Mouse (Mus musculus) heart, adult 2 months (tissue): ENCODE measurements around the gene Hoxc8. TPM values are rescaled to one million over a fixed set of nuclear protein-coding genes. Genes with fewer than 3 reads are reported as not detected.

Source experiments
- DNase-seq, 2 experiments: peaks; one replicate each; pipeline ENCODE4 v3.0.0; 2021
- H3K27ac ChIP-seq: fragments of 200-600 bp; 2 replicates; pipeline ENCODE4 v1.8.1; 2022
- H3K27me3 ChIP-seq: fragments of 200-500 bp; 2 replicates; pipeline ENCODE4 v1.6.1; 2012; ENCODE audit warnings: mild to moderate bottlenecking, low read length, inconsistent platforms, mixed read lengths; ENCODE audit not compliant: control insufficient read depth, insufficient read depth
- H3K36me3 ChIP-seq: fragments of 200-500 bp; 2 replicates; pipeline ENCODE4 v1.6.1; 2012; ENCODE audit warnings: low read length, inconsistent platforms; ENCODE audit not compliant: control insufficient read depth, insufficient read depth
- H3K4me1 ChIP-seq: fragments of 200-500 bp; 2 replicates; pipeline ENCODE4 v1.6.1; 2011; ENCODE audit warnings: low read length; ENCODE audit not compliant: control insufficient read depth, insufficient read depth
- H3K4me3 ChIP-seq: fragments of 200-600 bp; 2 replicates; pipeline ENCODE4 v1.8.1; 2022
- H3K79me2 ChIP-seq: fragments of 200-500 bp; replicated peaks from 2 replicates; pipeline ENCODE4 v1.6.1; 2012; ENCODE audit warnings: mild to moderate bottlenecking, inconsistent platforms, low read length, moderate library complexity, mixed read lengths; ENCODE audit not compliant: control insufficient read depth, insufficient read depth
- H3K9ac ChIP-seq: fragments of 200-500 bp; 2 replicates; pipeline ENCODE4 v1.6.1; 2012; ENCODE audit warnings: low read depth, mild to moderate bottlenecking, control low read depth, inconsistent platforms, low read length, mixed read lengths
- CTCF ChIP-seq: fragments of 200-600 bp; IDR thresholded peaks from 2 replicates; pipeline ENCODE4 v1.8.1; 2022; ENCODE audit warnings: antibody characterized with exemption, mild to moderate bottlenecking, moderate library complexity
- EP300 ChIP-seq: fragments of 200-500 bp; IDR thresholded peaks from 2 replicates; pipeline ENCODE4 v1.6.1; 2011; ENCODE audit warnings: low read depth, low read length, control low read depth; ENCODE audit not compliant: insufficient read depth
- POLR2A ChIP-seq: fragments of 200-500 bp; IDR thresholded peaks from 2 replicates; pipeline ENCODE4 v1.6.1; 2011; ENCODE audit warnings: mild to moderate bottlenecking, low read depth, low read length, control low read depth; ENCODE audit not compliant: insufficient read depth
- WGBS: fragments of 180-500 bp; shearing (Covaris S2); methylation state at CpG from one replicate; pipeline ENCODE4 v1.1.7; 2018; 5-methylcytosine and 5-hydroxymethylcytosine counted together
- intact Hi-C: fragments of 180-260 bp; cut with DNase I; formaldehyde crosslinking; loops from one replicate; pipeline ENCODE4 v1.15.1; 2025
- polyA plus RNA-seq: library from polyadenylated mRNA; depleted of rRNA; stranded (reverse); fragments of >200 nt; gene quantifications from 2 replicates; pipeline ENCODE4 v1.2.3, GENCODE M21; 2012
- total RNA-seq, 2 experiments: library from RNA; stranded (reverse); gene quantifications; 2 replicates each; pipeline ENCODE4 v1.2.3; 2021

Gene Hoxc8
- total and polyA plus RNA-seq, 3 experiments: not detected

- Histone ChIP-seq H3K27ac (no peak overlapping the region), H3K27me3 (peaks cover 29% of the 10 kb centered on the region), H3K4me1 (no peaks in the 10 kb centered on the region), H3K9ac (no peak overlapping the region), H3K79me2 (no peaks in the 10 kb centered on the region), H3K4me3 (peak overlapping the region; percentile 18; the same call in 1 of the 2 replicates), H3K36me3 (no peaks in the 10 kb centered on the region)
- TF ChIP-seq CTCF (peak; percentile 82), POLR2A (no peak)
- 7% methylated on average over 17 of the region's 17 CpGs for WGBS
- intact Hi-C loops: loop anchor here (1.0 kb wide), 2 partner anchors 108 to 152 kb away; no protein-coding TSS in a partner anchor
- DNase-seq: peak; percentile 34 to 56
These were observed 23.0 kb downstream of the Hoxc8 start for GRCm38 (mm10) chr15:103013238-103013984.

- 2% methylated on average over 50 of the region's 57 CpGs for WGBS
- H3K27me3 ChIP-seq: peaks cover 29% of the 10 kb centered on the region
- TF ChIP-seq EP300 (no peak), CTCF (no peak), POLR2A (no peak)
- H3K9ac ChIP-seq: no peak overlapping the region
- H3K4me3 ChIP-seq: peak overlapping the region; percentile 18; the same call in 1 of the 2 replicates
- intact Hi-C loops: no loop called here
- no peak for DNase-seq
- H3K27ac ChIP-seq: no peak overlapping the region
- H3K36me3 ChIP-seq: no peaks in the 10 kb centered on the region
- no peaks in the 10 kb centered on the region for H3K4me1 ChIP-seq
- H3K79me2 ChIP-seq: no peaks in the 10 kb centered on the region
These were observed 24.0 kb downstream of the Hoxc8 start for GRCm38 (mm10) chr15:103014166-103015008.

GRCm38 (mm10) chr15:103015009-103015399 lies 24.6 kb downstream of the Hoxc8 start:
- no peak overlapping the region for H3K9ac ChIP-seq
- H3K4me1 ChIP-seq: no peaks in the 10 kb centered on the region
- no peak overlapping the region for H3K27ac ChIP-seq
- no peaks in the 10 kb centered on the region for H3K79me2 ChIP-seq
- WGBS: 2% methylated on average over 25 of the region's 28 CpGs
- intact Hi-C loops: no loop called here
- DNase-seq: no peak
- H3K36me3 ChIP-seq: no peaks in the 10 kb centered on the region
- H3K27me3 ChIP-seq: peaks cover 30% of the 10 kb centered on the region
- H3K4me3 ChIP-seq: no peak overlapping the region
- no peak for TF ChIP-seq POLR2A
- TF ChIP-seq EP300: no peak
- TF ChIP-seq CTCF: no peak

GRCm38 (mm10) chr15:103015406-103016166 lies 25.2 kb downstream of the Hoxc8 start:
- Histone ChIP-seq H3K79me2 (no peaks in the 10 kb centered on the region), H3K27me3 (peaks cover 27% of the 10 kb centered on the region), H3K4me1 (no peaks in the 10 kb centered on the region), H3K36me3 (no peaks in the 10 kb centered on the region), H3K4me3 (no peak overlapping the region), H3K9ac (no peak overlapping the region), H3K27ac (no peak overlapping the region)
- TF ChIP-seq POLR2A: no peak
- TF ChIP-seq CTCF: no peak
- no peak for TF ChIP-seq EP300
- WGBS: 7% methylated on average over 19 of the region's 19 CpGs
- no peak for DNase-seq
- intact Hi-C loops: no loop called here

- no peak for DNase-seq
- Histone ChIP-seq H3K79me2 (no peaks in the 10 kb centered on the region), H3K9ac (no peak within 1 kb of the TSS), H3K4me3 (no peak within 1 kb of the TSS), H3K27me3 (peaks cover 23% of the 10 kb centered on the region), H3K4me1 (no peaks in the 10 kb centered on the region), H3K36me3 (no peaks in the 10 kb centered on the region), H3K27ac (no peak within 1 kb of the TSS)
- WGBS: 29% methylated on average over 9 of the region's 9 CpGs
- no peak for TF ChIP-seq CTCF
- TF ChIP-seq POLR2A: no peak
- no peak for TF ChIP-seq EP300
- intact Hi-C loops: no loop called here
These were observed 28.2 kb downstream of the Hoxc8 start, which contains the start of gene Hoxc4 for GRCm38 (mm10) chr15:103018636-103019035. TSS of gene Hoxc4 (plus strand) at chr15:103018934.
